Mouse (Mus musculus): ENCODE data around the gene Rora.

Rora gene

DNA sequence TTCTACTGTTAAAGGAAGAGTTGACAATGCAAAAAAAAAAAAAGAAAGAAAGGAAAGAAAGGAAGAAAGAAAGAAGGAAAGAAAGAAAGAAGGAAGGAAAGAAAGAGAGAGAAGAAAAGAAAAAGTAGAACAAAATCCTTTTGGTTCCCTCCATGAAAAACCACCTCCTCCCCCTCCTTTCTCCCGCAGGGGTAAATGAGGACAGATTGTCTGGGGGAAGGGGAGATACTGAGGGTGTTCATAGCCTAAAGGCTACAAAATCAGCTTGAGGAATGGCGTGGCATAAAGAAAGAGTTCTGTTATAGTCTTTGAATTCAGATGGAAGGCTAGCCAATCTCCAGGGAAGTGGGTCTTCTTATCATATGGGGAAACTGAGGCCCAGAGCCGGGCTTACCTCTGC, 107.3 kb downstream of the Rora start:
- DNase-seq = no peak

- no peak for DNase-seq
These were observed 108.1 kb downstream of the Rora start for GRCm38 (mm10) chr9:68761672-68762071.

DNA sequence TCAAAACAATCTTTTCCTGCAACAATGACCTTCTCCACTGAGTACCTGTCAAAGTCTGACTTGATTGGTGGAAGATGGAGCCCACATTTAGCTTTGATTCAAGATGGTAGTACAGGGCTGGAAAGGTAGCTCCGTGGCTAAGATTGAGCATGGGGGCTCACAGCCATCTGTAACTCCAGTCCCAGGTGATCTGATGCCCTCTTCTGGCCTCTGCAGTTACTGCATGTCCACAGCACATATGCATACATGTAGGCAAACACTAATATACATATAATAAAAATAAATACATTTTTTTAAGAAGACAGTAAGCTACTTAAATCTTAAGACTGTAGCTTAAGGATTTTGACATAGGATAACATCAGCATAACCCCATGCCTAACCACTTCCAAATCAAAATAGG, 112.0 kb downstream of the Rora start:
- DNase-seq = no peak

DNA sequence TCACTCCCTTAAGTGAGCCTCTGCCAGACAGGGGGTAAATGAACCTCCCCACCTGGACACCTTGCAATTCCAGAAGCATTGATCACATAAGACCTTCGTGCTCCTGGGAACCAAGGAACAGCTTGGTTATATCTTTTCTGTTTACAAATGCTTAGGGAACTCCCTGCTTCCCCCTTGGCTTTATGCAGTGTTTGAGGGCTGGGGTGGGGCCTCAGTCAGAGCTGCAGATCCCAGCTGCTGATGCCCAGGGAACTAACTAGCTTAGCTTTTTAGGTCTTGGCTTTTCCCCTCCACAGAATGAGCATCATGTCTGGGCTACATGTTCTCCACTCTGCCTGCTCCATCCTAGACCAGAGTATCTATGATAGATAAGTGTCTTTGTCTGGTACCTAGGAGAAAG, 116.1 kb downstream of the Rora start:
- no peak for DNase-seq

GRCm38 (mm10) chr9:68771383-68771782, 117.8 kb downstream of the Rora start:
- no peak for DNase-seq

DNA sequence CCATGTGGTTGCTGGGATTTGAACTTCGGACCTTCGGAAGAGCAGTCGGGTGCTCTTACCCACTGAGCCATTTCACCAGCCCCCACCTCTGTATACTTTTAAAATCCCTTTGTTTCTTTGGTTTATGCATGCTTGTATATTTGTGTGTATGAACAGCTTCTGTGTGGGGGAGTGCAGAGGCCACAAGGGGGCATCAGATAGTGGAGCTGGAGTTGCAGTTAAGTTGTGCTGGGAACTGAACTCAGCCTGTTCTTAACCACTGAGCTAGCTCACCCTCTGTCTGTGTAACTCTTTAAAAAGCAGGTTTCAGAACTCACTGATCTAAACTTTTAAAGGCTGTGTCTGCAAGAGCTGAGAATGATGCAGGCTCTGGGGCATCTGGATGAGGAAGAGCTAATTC, 120.2 kb downstream of the Rora start:
- DNase-seq = no peak

GRCm38 (mm10) chr9:68782011-68782410, 128.4 kb downstream of the Rora start:
- DNase-seq = no peak

DNA sequence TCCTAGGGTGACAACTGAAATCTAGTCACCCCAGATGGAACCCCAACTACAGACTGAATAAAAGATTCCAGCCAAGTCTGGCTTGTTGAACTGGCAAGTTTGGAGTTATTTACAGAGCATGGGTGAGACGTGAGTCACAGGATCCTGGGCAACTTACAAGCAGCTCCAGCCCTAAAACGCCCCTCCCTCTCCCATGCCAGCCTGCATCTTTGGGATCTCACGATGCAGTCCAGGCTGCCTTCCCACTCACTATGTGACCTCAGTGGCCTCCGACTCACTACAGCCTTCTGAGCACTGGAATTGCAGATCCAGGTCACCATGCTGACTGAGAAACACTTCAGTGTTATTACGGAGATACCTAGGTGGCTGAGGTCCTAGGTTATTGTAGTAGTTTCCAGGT, 129.0 kb downstream of the Rora start:
- DNase-seq = no peak

- DNase-seq = no peak
These were observed 129.7 kb downstream of the Rora start for GRCm38 (mm10) chr9:68783246-68783645.

- no peak for DNase-seq
These were observed 133.2 kb downstream of the Rora start for GRCm38 (mm10) chr9:68786614-68787293.

GRCm38 (mm10) chr9:68787665-68788064, 134.1 kb downstream of the Rora start:
- no peak for DNase-seq

- no peak for DNase-seq
These were observed 137.3 kb downstream of the Rora start for GRCm38 (mm10) chr9:68790922-68791321.

- DNase-seq = no peak
These were observed 138.5 kb downstream of the Rora start for GRCm38 (mm10) chr9:68791982-68792540.

GRCm38 (mm10) chr9:68795314-68795713, 141.7 kb downstream of the Rora start:
- no peak for DNase-seq

- no peak for DNase-seq
These were observed 144.6 kb downstream of the Rora start for GRCm38 (mm10) chr9:68798221-68798620.

DNA sequence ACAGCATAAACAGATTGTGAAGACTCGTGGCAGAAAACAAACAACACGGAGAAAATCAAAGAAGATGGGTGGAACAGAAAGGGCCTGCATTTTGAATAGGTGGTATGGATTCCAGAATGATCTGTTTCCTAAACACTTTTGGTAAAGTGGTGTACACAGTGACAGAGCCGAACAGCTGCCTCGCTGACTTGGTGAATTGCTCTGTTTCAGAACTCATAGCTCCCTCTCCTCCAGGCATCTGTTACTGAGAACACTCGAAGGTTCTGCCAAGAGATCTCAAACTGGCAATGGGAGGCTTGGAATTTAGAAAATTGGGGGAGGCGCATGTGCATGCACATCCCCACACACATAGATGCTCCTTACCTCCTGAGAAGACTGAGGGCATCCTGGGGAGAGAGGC, 145.5 kb downstream of the Rora start:
- DNase-seq = no peak

GRCm38 (mm10) chr9:68804229-68804628, 150.6 kb downstream of the Rora start:
- no peak for DNase-seq

DNA sequence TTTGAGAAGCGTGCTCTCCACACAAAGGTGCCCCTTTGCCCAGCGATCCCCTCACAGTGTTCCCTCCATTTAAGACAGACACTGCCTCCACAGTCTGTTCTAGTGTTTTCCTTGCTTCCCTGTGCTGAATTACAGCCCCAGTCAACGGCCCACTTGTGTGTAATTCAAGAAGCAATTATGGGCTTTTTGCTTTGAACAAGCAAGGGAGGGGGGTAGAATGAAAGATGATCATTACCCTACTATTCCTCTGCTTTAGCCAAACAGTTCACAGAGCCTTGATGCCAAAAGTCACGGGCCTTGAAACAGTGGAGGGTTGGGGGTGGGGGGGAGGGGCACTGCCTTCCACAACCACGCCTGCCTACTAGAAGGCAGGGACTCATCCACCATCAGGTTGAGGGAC, 152.2 kb downstream of the Rora start:
- DNase-seq = no peak

DNA sequence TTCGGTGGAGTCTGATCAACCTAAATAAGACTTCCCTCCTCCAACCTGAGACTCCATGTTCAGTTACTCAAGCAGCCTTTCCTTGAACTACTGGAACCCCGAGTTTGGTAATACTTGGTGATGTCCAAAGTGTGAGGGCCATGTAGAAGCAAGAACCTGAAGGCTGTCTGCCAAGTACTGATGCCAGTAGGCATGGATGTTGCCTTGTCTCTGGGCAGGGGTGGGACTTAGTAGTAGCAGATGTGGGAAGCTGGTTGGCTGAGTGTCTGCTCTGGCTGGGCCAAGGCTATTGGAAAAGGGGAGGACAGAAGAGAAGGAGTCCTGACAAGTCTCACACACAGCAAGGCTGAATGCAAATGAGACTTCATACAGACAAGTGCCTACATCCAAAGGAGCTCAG, 154.1 kb downstream of the Rora start:
- DNase-seq = no peak

DNA sequence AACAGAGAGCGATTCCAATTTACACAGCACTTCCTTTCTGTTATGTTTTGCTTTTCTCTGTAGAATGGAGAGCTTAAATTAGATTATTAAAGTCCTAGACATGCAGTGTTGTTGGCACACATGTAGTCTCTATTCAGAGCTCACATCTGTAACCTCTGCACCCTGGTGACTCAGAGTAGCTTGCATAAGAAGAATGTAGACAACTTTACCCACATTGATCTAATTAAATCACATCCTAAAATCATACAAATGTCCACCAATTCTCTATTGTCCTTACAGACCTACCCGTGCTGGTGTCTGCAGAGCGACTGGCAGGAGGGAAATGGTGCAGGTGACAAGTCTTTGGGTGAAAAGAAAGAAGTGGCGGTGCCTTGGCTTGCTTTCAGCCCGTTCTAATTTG, 155.9 kb downstream of the Rora start:
- no peak for DNase-seq

DNA sequence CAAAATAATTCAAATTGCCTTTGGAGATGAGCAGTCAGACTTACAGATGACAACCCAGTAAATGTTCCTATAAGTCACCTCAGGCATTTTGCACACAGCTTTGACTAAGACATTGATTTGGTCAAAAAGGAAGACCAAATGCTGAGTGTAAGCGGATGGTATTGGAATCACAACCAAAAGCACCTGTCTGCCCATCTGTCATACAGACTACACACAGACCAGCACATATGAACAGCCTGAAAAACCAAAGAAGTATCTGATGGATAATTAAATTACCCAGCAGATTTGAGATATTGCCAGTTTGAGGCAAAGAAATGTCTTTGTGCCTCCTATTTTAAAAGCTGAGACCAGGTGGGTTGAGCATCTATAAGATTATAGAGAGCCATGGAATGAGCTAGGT, 161.1 kb downstream of the Rora start:
- no peak for DNase-seq

DNA sequence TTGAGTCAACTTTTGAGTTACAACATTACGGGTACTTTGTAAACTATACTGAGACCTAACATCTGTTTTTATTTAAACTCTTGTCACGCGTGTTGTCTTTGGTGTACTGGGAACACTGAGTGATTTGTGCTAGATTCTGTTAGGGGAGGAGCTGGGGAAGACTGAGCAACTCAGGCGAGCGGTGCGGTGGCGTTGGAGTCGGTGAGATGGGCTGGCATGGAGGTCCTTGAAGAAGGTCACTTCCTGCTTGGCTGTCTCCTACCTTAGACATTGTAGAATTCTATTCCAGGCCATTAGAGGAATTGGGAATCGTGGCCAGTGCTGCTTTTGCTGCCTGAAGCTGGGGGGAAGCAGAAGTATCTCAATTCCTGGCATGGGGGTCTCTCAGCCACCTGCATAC, 162.3 kb downstream of the Rora start:
- DNase-seq = no peak

DNA sequence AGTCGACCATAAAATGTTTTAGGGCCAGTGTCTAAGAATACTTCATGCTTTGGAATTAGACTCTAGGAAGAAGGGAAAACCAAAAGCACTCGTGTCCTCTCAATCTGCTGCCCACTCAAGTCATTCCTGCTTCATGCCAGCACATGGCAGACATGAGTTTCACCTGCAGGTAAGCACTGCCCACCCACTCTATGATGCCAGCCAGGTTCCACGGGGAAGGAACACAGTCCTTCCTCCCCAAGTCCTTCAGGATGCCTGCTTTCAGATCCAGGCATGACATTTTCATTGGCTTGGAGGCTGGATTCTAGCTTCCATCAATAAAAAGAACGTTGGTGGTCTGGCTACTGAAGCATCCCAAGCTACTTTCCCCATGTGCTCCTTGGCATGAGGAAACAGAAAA, 166.4 kb downstream of the Rora start:
- no peak for DNase-seq

GRCm38 (mm10) chr9:68820478-68820877, 166.9 kb downstream of the Rora start:
- DNase-seq = no peak

DNA sequence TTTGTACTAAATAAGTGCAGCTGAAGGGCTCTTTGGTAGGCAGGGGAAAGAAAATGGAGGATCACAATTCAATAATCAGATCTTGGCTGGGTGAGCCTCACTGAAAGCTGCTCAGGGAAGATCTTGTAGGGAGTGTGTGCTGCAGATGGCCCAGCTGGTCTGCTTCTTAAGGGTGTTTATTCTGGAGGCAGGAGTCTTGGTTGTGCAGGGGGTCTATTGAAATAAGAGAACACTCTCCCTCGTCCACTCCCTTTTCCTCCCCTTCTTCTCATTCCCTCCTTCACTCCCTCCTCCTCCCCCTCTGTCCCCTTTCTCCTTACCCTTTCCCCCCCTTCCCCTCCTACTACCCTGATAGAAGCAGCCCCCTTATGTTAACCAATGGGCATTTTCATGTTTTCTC, 167.8 kb downstream of the Rora start:
- no peak for DNase-seq
